Mouse (Mus musculus): ENCODE results near the gene Ifnar1. TPM values are rescaled to one million over a fixed set of nuclear protein-coding genes. Genes with fewer than 3 reads are reported as not detected.
A peak's percentile ranks its signal among the peaks of the same experiment; 100 is the strongest.

The Ifnar1 gene
- polyA plus RNA-seq, 1 experiment from 2014 or later = 32.6 TPM

DNA sequence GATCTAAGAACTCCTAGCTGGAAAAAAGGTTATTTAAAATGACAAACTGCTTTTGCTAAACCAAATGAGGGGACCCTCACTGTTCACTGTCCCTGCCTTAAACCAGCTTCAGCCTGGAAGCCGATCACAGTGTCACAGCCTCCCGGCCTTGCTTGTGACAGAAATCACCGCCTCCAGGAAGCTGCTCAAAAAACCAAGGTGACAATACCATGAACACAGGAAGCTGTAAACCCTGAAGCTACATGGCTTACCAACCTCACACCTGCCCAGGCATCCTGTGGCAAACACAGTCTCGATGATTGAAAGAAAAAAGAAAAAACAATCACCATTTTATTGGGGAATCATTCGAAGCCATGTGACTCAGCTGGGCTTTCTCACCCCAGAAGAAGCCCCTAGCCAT is 39.5 kb upstream of the Ifnar1 start:
- no peak overlapping the region for H3K4me3 ChIP-seq (ENCODE audit: low read depth, low read length)
- ATAC-seq (replicated peaks; ENCODE audit: low FRiP score) (no peak), DNase-seq (ENCODE audit: low spot score) (no peak)
- no peak overlapping the region for H3K9ac ChIP-seq (ENCODE audit: low read depth, low read length)
- H3K36me3 ChIP-seq (ENCODE audit: control insufficient read depth, insufficient read depth, low read length) = no peaks in the 10 kb centered on the region
- 71% methylated on average over 5 of the region's 5 CpGs for WGBS
- no peaks in the 10 kb centered on the region for H3K27me3 ChIP-seq (replicated peaks; ENCODE audit: control insufficient read depth, insufficient read depth, low read length)
- H3K27ac ChIP-seq (ENCODE audit: low read depth, low read length) = no peak overlapping the region
- H3K4me1 ChIP-seq (replicated peaks; ENCODE audit: control insufficient read depth, insufficient read depth, low read length) = peaks cover 57% of the 10 kb centered on the region
- no peak overlapping the region for H3K4me2 ChIP-seq
- no peaks in the 10 kb centered on the region for H3K9me3 ChIP-seq (ENCODE audit: control insufficient read depth, low read length)

DNA sequence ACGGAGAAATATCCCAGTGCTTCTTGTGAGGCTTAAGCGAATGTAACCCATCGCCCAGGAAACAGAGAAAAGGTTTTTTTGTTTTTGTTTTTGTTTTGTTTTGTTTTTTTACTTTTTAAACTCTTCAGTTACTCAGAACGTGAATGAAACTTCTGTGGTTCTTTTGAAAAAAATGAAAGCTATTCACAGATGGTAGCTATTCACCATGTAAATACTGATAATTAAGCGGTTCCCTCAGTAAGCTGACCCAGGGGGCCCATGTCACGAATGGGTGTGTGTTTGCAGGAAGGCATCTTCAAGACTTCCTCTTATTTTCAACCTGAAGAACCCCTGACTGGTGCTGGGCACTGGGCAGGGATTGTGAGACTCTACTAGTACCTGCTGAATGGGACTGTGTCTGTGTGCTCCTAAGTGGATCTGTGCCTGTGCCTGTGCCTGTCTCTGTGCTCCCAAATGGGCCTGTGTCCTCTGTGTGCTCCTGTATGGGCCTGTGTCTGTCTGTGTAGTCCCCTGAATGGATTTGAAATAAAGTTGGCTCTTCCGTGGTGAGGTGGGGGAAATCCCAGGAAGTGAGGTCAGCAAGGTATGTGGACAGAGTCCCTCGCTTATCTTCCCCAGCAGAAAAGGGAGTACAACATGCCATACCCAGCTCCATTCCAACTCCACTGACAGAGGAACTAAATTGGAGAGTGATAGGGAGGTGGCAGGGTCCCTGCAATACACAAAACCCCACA is 38.1 kb upstream of the Ifnar1 start:
- no peaks in the 10 kb centered on the region for H3K27me3 ChIP-seq (replicated peaks; ENCODE audit: control insufficient read depth, insufficient read depth, low read length)
- ATAC-seq (replicated peaks; ENCODE audit: low FRiP score) (0 out of 2 replicates have a peak, but pooled peaks have one; percentile 3), DNase-seq (ENCODE audit: low spot score) (no peak)
- H3K27ac ChIP-seq (ENCODE audit: low read depth, low read length) = peak overlapping the region; percentile 79
- H3K9ac ChIP-seq (ENCODE audit: low read depth, low read length) = peak overlapping the region; percentile 56; the same call in 1 of the 2 replicates
- H3K4me3 ChIP-seq (ENCODE audit: low read depth, low read length) = no peak overlapping the region
- H3K4me2 ChIP-seq = 0 out of 2 replicates have a peak overlapping the region, but pooled peaks have one; percentile 41
- no peaks in the 10 kb centered on the region for H3K9me3 ChIP-seq (ENCODE audit: control insufficient read depth, low read length)
- no peaks in the 10 kb centered on the region for H3K36me3 ChIP-seq (ENCODE audit: control insufficient read depth, insufficient read depth, low read length)
- 62% methylated on average over 8 of the region's 8 CpGs for WGBS
- H3K4me1 ChIP-seq (replicated peaks; ENCODE audit: control insufficient read depth, insufficient read depth, low read length) = peaks cover 47% of the 10 kb centered on the region

DNA sequence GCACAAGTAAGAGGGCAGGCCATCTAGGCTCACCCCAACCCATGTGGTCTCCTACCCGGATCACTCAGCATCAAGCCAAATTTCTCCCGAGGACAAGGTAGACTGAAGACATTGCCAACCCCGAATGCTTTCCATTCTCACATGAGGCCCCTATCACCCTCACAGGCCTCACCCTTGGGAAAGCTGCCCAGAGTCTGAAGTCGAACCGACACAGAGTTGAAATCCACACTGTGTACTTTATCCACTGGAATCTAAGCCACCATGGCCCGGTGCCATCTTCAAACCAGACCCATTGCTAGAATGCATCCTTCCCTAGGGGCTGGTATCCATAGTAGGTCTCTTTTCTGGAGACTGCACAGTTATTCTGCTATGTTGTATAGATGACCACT is 37.5 kb upstream of the Ifnar1 start:
- Histone ChIP-seq H3K9ac (ENCODE audit: low read depth, low read length) (peak overlapping the region; percentile 56), H3K27ac (ENCODE audit: low read depth, low read length) (peak overlapping the region; percentile 79)

DNA sequence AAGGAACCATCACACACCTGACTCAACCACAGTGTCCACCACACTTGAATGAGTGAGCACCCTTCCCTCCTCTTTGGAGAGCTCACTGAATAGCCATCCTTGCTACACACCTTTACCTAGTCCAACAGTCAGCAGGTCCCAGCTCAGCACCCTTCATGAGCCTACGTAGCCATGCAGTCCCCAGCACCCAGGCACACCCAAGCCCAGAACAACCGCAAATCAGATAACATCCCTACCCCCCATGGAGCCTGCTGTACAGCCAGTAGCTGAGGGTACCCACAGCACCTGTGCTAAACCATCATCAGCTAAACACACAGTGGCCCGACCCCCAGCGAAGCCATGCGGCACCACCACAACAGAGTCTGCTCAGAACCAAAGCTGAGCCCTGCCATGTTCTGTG is 37.0 kb upstream of the Ifnar1 start:
- peak overlapping the region; percentile 41 for H3K4me2 ChIP-seq
- peak; percentile 85 for ATAC-seq (replicated peaks; ENCODE audit: low FRiP score)
- peaks cover 39% of the 10 kb centered on the region for H3K4me1 ChIP-seq (replicated peaks; ENCODE audit: control insufficient read depth, insufficient read depth, low read length)
- WGBS = 80% methylated on average over 5 of the region's 5 CpGs
- no peaks in the 10 kb centered on the region for H3K27me3 ChIP-seq (replicated peaks; ENCODE audit: control insufficient read depth, insufficient read depth, low read length)
- DNase-seq (ENCODE audit: low spot score) = no peak
- no peaks in the 10 kb centered on the region for H3K36me3 ChIP-seq (ENCODE audit: control insufficient read depth, insufficient read depth, low read length)
- H3K9ac ChIP-seq (ENCODE audit: low read depth, low read length) = peak overlapping the region; percentile 56
- H3K9me3 ChIP-seq (ENCODE audit: control insufficient read depth, low read length) = no peaks in the 10 kb centered on the region
- peak overlapping the region; percentile 79; the same call in 1 of the 2 replicates for H3K27ac ChIP-seq (ENCODE audit: low read depth, low read length)
- no peak overlapping the region for H3K4me3 ChIP-seq (ENCODE audit: low read depth, low read length)

More for the DNA sequence above, 37.5 kb upstream of the Ifnar1 start:
- no peaks in the 10 kb centered on the region for H3K9me3 ChIP-seq (ENCODE audit: control insufficient read depth, low read length)
- 0 out of 2 replicates have a peak, but pooled peaks have one; percentile 2 for ATAC-seq (replicated peaks; ENCODE audit: low FRiP score)
- H3K27me3 ChIP-seq (replicated peaks; ENCODE audit: control insufficient read depth, insufficient read depth, low read length) = no peaks in the 10 kb centered on the region
- 91% methylated on average over 6 of the region's 6 CpGs for WGBS
- H3K4me1 ChIP-seq (replicated peaks; ENCODE audit: control insufficient read depth, insufficient read depth, low read length) = peaks cover 45% of the 10 kb centered on the region
- peak overlapping the region; percentile 41 for H3K4me2 ChIP-seq
- H3K4me3 ChIP-seq (ENCODE audit: low read depth, low read length) = no peak overlapping the region
- no peaks in the 10 kb centered on the region for H3K36me3 ChIP-seq (ENCODE audit: control insufficient read depth, insufficient read depth, low read length)
- DNase-seq (ENCODE audit: low spot score) = no peak

DNA sequence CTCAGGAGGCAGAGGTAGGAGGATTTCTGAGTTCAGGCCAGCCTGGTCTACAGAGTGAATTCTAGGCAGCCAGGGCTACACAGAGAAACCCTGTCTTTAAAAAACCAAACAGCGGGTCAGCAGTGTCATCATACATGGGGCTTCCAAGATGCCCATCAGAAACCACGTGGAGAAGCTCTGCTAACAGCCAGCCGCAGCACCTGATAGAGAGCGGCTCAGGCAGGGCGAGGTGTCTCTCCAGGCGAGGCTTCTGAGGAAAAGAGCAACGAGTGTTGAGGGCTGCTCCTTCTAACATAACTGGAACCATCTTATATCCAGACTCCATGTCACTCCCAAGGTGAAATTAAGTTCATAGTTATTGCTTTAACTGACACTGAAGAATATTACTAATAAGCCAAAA is 36.1 kb upstream of the Ifnar1 start:
- DNase-seq (ENCODE audit: low spot score) (no peak), ATAC-seq (replicated peaks; ENCODE audit: low FRiP score) (peak; percentile 48)
- 0 out of 2 replicates have a peak overlapping the region, but pooled peaks have one; percentile 25 for H3K9ac ChIP-seq (ENCODE audit: low read depth, low read length)
- H3K27me3 ChIP-seq (replicated peaks; ENCODE audit: control insufficient read depth, insufficient read depth, low read length) = no peaks in the 10 kb centered on the region
- WGBS = 64% methylated on average over 7 of the region's 7 CpGs
- H3K27ac ChIP-seq (ENCODE audit: low read depth, low read length) = peak overlapping the region; percentile 79; the same call in 1 of the 2 replicates
- H3K36me3 ChIP-seq (ENCODE audit: control insufficient read depth, insufficient read depth, low read length) = no peaks in the 10 kb centered on the region
- no peaks in the 10 kb centered on the region for H3K9me3 ChIP-seq (ENCODE audit: control insufficient read depth, low read length)
- peaks cover 36% of the 10 kb centered on the region for H3K4me1 ChIP-seq (replicated peaks; ENCODE audit: control insufficient read depth, insufficient read depth, low read length)
- H3K4me2 ChIP-seq = no peak overlapping the region
- H3K4me3 ChIP-seq (ENCODE audit: low read depth, low read length) = no peak overlapping the region

DNA sequence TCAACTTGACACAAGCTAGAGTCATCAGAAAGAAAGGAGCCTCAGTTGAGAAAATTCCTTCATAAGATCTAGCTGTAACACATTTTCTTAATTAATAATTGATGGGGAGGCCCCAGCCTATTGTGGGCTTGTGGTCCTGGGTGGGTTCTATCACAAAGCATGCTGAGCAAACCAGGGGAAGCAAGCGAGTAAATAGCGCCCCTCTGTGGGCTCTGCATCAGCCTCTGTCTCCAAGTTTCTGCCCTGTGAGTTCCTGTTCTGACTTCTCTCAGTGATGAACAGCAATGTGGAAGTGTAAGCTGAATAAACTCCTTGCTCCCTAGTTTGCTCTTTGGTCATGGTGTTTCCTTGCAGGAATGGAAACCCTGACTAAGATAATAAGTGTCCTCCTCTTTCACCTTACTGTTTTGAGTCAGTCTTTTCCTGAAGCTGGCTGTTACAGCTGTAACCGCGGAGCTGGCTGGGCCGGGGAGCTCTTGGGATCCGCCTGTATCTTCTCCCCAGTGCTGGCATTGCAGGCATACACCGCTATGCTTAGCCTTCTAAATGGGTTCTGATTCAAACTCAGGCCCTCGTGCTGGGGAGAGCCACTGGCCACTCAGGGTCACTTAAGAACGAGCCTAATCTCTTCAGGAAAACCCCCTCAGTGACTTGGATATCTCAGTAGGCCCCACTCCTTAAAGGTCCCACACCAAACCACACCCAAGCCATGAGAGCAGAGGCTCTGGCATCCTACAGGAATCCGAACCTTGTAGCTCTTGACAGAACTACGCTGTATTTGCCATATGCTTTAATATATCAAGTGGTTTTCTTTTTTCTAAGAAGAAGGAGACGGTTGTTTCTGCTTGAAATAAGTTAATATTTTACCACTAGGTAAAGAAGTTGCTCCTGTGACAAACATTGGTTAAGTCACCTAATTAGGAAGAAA is 34.6 kb upstream of the Ifnar1 start:
- no peak for ATAC-seq (replicated peaks; ENCODE audit: low FRiP score)
- Histone ChIP-seq H3K36me3 (ENCODE audit: control insufficient read depth, insufficient read depth, low read length) (no peaks in the 10 kb centered on the region), H3K27me3 (replicated peaks; ENCODE audit: control insufficient read depth, insufficient read depth, low read length) (no peaks in the 10 kb centered on the region), H3K4me1 (replicated peaks; ENCODE audit: control insufficient read depth, insufficient read depth, low read length) (peaks cover 36% of the 10 kb centered on the region), H3K9me3 (ENCODE audit: control insufficient read depth, low read length) (no peaks in the 10 kb centered on the region), H3K4me2 (no peak overlapping the region), H3K9ac (ENCODE audit: low read depth, low read length) (no peak overlapping the region), H3K27ac (ENCODE audit: low read depth, low read length) (no peak overlapping the region), H3K4me3 (ENCODE audit: low read depth, low read length) (no peak overlapping the region)
- WGBS = 78% methylated on average over 12 of the region's 12 CpGs
- DNase-seq (ENCODE audit: low spot score) = no peak

DNA sequence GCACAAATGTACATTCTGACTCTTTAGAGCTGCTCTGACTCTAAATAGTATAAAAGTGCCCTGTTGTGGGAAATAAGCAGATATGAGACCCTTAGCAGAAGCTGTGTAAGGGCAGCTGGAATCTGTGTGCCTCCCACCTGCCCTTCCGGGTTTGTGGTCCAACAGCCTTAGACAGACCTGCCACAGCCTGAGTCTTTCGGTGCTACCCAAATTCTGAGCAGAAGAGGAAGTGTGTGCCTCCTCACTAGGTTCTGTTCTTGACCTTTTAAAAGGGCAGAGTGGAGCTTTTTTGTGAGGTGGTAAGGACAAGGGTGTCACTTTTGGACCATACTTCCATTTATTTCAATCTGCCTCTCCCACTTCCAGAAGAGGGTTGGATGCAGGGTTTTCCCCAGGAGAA is 33.1 kb upstream of the Ifnar1 start:
- H3K9me3 ChIP-seq (ENCODE audit: control insufficient read depth, low read length) = no peaks in the 10 kb centered on the region
- H3K4me2 ChIP-seq = no peak overlapping the region
- no peaks in the 10 kb centered on the region for H3K27me3 ChIP-seq (replicated peaks; ENCODE audit: control insufficient read depth, insufficient read depth, low read length)
- H3K4me3 ChIP-seq (ENCODE audit: low read depth, low read length) = no peak overlapping the region
- H3K9ac ChIP-seq (ENCODE audit: low read depth, low read length) = no peak overlapping the region
- H3K4me1 ChIP-seq (replicated peaks; ENCODE audit: control insufficient read depth, insufficient read depth, low read length) = peaks cover 32% of the 10 kb centered on the region
- H3K36me3 ChIP-seq (ENCODE audit: control insufficient read depth, insufficient read depth, low read length) = no peaks in the 10 kb centered on the region
- WGBS = 51% methylated on average over 2 of the region's 2 CpGs
- H3K27ac ChIP-seq (ENCODE audit: low read depth, low read length) = no peak overlapping the region
- ATAC-seq (replicated peaks; ENCODE audit: low FRiP score) (no peak), DNase-seq (ENCODE audit: low spot score) (no peak)

DNA sequence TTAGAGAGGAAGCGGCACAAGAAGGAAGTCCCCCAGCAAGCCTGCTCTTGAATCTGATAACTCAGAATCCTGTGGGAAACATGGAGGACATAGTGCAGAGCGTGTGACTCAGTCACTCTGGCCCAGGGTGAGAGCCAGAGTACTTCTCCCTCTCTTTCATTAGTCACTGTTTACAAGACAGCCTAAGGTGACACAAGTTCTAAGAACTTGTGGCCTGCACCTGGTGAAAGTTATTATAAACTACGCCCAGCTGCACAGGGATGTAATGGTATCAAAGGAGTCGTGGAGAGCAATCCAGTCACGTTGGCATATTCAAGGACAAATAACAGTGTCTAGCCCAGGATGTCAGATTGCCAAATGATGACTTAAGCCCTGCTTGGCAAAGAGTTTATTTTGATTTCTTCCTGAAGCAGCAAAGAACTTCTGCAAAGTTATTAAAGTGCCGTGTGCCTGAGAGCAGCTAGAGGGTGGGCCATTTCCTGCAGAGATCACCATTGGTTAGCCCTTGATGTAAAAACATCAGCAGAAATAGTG is 32.6 kb upstream of the Ifnar1 start:
- Histone ChIP-seq H3K9me3 (ENCODE audit: control insufficient read depth, low read length) (no peaks in the 10 kb centered on the region), H3K27me3 (replicated peaks; ENCODE audit: control insufficient read depth, insufficient read depth, low read length) (no peaks in the 10 kb centered on the region), H3K9ac (ENCODE audit: low read depth, low read length) (no peak overlapping the region), H3K4me2 (no peak overlapping the region), H3K4me3 (ENCODE audit: low read depth, low read length) (no peak overlapping the region), H3K36me3 (ENCODE audit: control insufficient read depth, insufficient read depth, low read length) (no peaks in the 10 kb centered on the region), H3K27ac (ENCODE audit: low read depth, low read length) (no peak overlapping the region), H3K4me1 (replicated peaks; ENCODE audit: control insufficient read depth, insufficient read depth, low read length) (peaks cover 27% of the 10 kb centered on the region)
- no peak for ATAC-seq (replicated peaks; ENCODE audit: low FRiP score)
- 58% methylated on average over 6 of the region's 6 CpGs for WGBS
- DNase-seq (ENCODE audit: low spot score) = no peak
